Mouse (Mus musculus) embryonic facial prominence, embryonic 13.5 days (tissue): Measurements from ENCODE around the gene Dync1i1. TPM values are rescaled to one million over a fixed set of nuclear protein-coding genes. Genes with fewer than 3 reads are reported as not detected.

Experiments
- ATAC-seq: fragments of 200-750 bp; cut with Nextera tagmentation; 2 replicates; pipeline ENCODE4 v1.8.0; 2017; ENCODE audit warnings: low read depth; ENCODE audit not compliant: insufficient number of reproducible peaks, insufficient read depth, low FRiP score, low TSS enrichment
- H3K27ac ChIP-seq: fragments of 300-500 bp; sonication (generic); 2 replicates; pipeline ENCODE4 v1.5.1; 2015; ENCODE audit warnings: moderate library complexity, mild to moderate bottlenecking, inconsistent platforms
- H3K27me3 ChIP-seq: fragments of 300-500 bp; sonication (generic); 2 replicates; pipeline ENCODE4 v1.6.1; 2015; ENCODE audit warnings: mild to moderate bottlenecking, inconsistent platforms
- H3K36me3 ChIP-seq: fragments of 300-500 bp; sonication (generic); 2 replicates; pipeline ENCODE4 v1.6.1; 2015; ENCODE audit warnings: mild to moderate bottlenecking, inconsistent platforms
- H3K4me1 ChIP-seq: fragments of 300-500 bp; sonication (generic); 2 replicates; pipeline ENCODE4 v1.6.1; 2015; ENCODE audit warnings: inconsistent platforms
- H3K4me2 ChIP-seq: fragments of 300-500 bp; sonication (generic); 2 replicates; pipeline ENCODE4 v1.6.1; 2015; ENCODE audit warnings: moderate library complexity, mild to moderate bottlenecking, inconsistent platforms
- H3K4me3 ChIP-seq: fragments of 300-500 bp; sonication (generic); 2 replicates; pipeline ENCODE4 v1.5.1; 2015; ENCODE audit warnings: mild to moderate bottlenecking, inconsistent platforms
- H3K9ac ChIP-seq: fragments of 300-500 bp; sonication (generic); 2 replicates; pipeline ENCODE4 v1.6.1; 2015; ENCODE audit warnings: mild to moderate bottlenecking, inconsistent platforms
- H3K9me3 ChIP-seq: fragments of 300-500 bp; sonication (generic); 2 replicates; pipeline ENCODE4 v1.6.1; 2016; ENCODE audit warnings: inconsistent platforms
- WGBS: fragments of 180-500 bp; shearing (Covaris S2); methylation state at CpG from one replicate; pipeline ENCODE4 v1.1.7; 2015; ENCODE audit warnings: mixed read lengths; 5-methylcytosine and 5-hydroxymethylcytosine counted together
- polyA plus RNA-seq: library from polyadenylated mRNA; unstranded; fragments of >200 nt; fragmentation: Nextera tagmentation; extraction: Ambion mirVana; gene quantifications from 2 replicates; pipeline ENCODE4 v1.2.1, GENCODE M21; 2015

Gene Dync1i1
- polyA plus RNA-seq, 1 experiment from 2014 or later = 3.8 TPM

DNA sequence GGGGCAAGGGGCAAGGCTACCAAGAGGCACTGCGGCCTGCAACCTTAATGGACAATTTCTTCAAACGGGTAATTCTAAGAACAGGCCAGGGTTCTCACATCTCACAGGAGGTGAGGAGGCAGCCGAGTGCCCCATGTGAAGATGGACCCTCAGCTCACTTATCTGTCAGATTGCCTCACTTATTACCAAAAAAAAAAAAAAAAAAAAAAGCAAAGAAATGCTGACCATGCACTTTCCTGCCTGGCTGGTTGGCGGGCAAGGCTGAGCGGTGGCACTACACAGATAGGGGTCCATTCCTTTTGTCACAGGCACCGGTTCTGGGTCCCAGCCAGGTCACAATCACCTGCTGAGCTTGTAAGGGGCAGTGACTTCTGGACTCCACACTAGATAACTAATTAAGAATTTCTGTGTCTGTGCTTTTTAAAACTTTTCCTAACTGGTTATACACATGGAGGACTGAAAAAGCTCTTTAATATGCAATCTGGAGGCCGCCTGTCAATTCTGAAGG, 350.6 kb downstream of the Dync1i1 start:
- Histone ChIP-seq H3K4me3 (no peak overlapping the region), H3K27me3 (no peaks in the 10 kb centered on the region), H3K9ac (no peak overlapping the region), H3K36me3 (no peaks in the 10 kb centered on the region), H3K4me1 (peaks cover under 1% of the 10 kb centered on the region; the same call in 1 of the 2 replicates), H3K4me2 (no peak overlapping the region), H3K9me3 (no peaks in the 10 kb centered on the region), H3K27ac (no peak overlapping the region)
- 88% methylated on average over 7 of the region's 7 CpGs for WGBS
- no peak for ATAC-seq

DNA sequence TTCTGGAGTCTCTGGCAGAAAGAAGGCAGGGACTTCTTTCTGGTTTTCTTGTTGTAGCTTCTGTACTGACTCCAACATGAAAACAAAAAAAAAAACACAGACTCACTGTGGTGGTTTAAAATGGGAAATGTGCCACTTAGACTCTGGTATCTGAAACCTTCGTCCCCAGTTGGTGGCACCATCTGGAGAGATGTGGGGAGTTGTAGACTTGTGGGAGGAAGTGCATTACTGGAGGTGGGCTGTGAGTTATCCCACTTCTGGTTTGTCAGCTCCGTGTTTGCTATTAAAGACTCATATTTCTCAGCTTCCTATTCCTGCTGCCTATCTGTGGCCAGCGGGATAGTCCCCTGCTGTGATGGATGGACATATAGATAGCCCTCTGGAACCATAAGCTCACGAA, 351.8 kb downstream of the Dync1i1 start:
- H3K4me3 ChIP-seq = no peak overlapping the region
- 86% methylated on average over 4 of the region's 4 CpGs for WGBS

More for the DNA sequence above, 351.8 kb downstream of the Dync1i1 start:
- ATAC-seq = no peak
- Histone ChIP-seq H3K4me2 (no peak overlapping the region), H3K4me1 (no peaks in the 10 kb centered on the region; the same call in 1 of the 2 replicates), H3K27ac (no peak overlapping the region), H3K36me3 (no peaks in the 10 kb centered on the region), H3K9ac (no peak overlapping the region), H3K9me3 (no peaks in the 10 kb centered on the region), H3K27me3 (no peaks in the 10 kb centered on the region)

Other genes with a start within 250 kb of the Dync1i1 start
- 2.4 and 2.9 TPM in 2 replicates for gene Pdk4, start 229.3 kb upstream of the Dync1i1 start, polyA plus RNA-seq